Mouse (Mus musculus): ENCODE results near the gene Gm14412. TPM values are rescaled to one million over a fixed set of nuclear protein-coding genes. Genes with fewer than 3 reads are reported as not detected.
A peak's percentile ranks its signal among the peaks of the same experiment; 100 is the strongest.
"Not testable (repeated sequence)": the region's sequence is repeated elsewhere in the genome, so short reads cannot be mapped to it uniquely, and the experiment has no call there.

Gm14412 gene
- 1 to 10 TPM; 2.1 to 4.1 TPM for total RNA-seq (2021)
- long read RNA-seq, experiment 1: 0 reads
- long read RNA-seq, experiment 2: 0 reads

DNA sequence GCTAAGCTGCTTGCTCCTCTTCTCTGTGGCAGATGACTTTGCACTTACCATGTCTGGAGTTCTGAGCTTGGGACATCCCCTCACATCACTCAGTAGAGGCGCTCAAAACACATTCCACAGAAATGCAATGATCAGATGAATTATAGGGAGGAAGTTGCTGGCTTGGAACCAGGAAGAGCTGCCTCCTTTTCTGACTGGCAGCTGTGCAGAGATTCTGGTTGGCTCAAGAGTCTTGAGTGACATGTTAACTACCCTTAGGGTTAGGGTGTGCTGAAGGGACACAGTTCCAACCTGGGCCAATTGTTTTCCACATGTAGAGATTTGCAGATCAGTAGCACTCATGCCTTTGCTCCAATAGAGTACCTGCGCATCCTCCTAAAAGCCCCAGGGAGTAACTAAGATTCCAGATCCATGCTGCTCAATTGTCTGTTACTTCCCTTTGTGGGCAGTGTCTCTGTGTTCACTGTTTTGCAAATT, at the start of gene Gm14412:
Gm14412 (minus strand) TSS at position 51 of the 477 bp plus-strand sequence.
- not testable (repeated sequence) for DNase-seq

DNA sequence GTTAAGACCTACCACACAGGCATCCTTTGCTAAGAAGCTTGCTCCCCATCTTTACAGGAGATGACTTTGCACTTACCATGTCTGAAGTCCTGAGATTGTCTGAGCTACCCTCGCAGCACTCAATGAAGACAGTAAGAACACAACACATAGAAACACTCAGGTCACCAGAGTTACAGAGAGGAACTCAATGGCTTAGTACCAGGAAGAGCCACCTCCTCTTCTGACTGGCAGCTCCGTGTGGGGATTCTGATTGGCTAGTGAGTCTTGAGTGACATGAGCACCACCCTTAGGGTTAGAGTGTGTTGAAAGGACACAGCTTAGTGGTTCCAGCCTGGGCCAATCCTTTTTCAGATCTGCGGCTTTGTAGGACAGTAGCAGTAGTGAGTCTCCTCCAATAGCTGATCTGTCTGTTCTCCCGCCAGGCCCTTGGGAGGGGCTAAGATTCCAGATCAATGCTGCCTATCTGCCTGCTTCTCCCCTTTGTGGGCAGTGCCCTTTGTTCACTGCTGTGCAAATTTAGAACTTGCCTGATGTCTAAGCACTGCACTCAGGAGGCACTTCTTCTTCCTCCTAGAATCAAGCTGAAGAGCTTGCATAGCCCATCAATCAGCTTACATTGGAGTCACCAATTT, 5.7 kb upstream of the Gm14412 start:
- not testable (repeated sequence) for DNase-seq

DNA sequence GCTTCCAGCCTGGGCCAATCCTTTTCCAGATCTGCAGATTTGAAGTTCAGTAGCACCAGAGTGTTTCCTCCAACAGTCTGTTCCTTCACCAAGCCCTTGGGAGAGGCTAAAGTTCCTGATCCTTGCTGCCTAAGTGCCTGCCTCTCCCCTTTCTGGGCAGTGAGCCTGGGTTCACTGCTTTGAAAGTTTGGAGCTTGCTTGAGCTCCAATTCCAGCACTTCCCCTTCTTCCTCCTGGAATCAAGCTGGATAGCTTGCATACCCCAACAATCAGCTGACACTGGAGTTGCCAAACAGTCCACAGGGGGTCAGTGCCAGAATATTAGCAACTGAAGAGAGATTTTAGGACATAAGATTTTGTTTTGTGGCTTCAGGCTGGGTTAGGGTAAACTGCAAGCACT, 2.7 kb downstream of the Gm14412 start:
- peak in 1 of 2 experiments; percentile 8 for DNase-seq

DNA sequence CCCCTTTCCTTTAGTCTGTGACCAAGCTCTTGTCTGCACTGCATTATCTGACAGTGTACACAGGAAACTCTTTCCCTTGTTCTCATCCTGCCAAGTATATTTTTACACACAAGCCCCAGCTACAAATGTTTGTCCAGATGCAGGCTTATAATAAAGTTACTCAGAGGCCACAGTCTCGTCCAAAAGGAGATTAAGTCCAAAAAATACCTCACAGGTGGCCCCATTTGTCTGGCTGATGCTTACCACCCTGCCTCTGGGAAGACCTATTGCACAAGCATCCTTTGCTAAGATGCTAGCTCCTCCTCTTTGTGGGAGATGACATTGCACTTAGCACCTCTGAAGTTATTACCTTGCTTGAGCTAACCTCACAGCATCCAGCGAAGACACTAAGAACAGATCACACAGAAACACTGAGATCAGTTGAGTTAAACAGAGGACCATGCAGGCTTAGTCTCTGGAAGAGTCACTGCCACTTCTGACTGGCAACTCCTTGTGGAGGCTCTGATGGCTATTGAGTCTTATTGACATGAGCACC, 3.3 kb downstream of the Gm14412 start:
- DNase-seq: not testable (repeated sequence)

DNA sequence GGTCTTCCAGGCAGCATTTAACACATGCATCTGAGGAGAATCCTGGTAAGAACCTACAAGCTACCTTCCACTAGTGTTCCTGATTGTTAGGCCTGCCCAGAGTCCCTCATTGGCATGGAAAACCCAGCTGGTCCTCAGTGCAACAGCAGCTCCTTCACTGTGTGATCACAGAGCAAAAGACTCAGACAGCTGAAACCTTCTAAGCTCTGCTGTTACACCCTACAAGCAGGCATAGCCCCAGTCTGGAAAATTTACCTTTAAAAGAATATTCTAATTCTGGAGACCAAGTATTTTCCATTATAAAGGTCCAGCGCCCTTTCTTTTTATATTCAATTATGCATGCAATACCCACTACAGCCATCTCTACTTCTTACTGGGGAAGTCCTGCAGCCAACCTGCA, 5.1 kb downstream of the Gm14412 start:
- no peak for DNase-seq

DNA sequence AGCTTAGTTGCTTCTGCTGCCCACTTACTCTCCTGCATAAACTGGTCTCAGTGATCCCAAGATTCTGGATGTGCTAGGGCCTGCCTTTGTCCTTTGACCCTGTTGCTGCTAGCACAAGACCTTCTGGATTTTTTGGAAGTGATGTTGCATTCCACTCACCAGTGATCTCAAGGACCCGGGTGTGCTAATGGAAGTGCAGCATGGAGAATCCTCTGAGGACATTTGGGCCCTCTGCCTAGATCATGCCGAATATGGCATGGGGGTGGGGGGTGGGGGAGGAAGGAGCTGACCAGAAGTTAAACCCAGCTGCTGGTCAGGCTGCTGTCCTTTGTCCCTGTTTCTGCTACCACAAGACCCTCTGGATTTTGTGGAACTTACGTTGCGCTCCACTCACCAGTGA, 14.5 kb downstream of the Gm14412 start:
- not testable (repeated sequence) for DNase-seq

DNA sequence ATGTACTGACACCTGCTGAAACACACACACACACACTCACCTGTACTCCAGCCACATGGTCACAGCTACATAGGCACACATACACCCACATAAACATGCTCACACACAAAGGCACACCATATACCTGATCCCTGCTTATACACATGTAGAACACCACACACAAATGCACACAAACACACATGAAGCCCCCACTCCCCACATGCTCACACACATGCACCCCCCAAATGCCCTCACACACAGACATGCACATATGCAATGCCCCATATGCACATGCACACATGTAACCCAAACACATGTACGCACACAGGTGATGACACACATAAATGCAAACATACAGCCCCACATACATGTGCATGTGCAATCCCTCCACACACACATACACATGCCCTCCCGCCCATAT, 19.1 kb downstream of the Gm14412 start:
- not testable (repeated sequence) for DNase-seq

DNA sequence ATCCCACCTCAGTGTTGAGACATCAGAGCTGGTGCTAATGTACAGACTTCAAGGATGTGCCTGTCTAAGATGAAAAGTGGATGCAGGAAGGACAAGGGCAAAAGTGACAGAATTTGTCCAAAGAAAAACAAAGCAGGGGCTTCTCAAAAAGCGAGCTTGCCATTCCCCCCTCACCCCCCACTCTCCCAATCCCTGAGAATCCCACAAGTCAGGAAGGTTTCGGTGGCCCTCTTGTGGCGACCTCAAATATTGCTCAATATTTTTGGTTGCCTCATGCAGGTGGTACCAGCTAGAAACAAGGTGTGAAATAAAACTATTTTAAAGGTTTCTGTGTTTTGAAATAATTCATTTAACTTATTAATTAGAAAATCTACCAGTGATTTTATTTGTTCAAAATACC, 40.4 kb downstream of the Gm14412 start:
- not testable (repeated sequence) for DNase-seq

DNA sequence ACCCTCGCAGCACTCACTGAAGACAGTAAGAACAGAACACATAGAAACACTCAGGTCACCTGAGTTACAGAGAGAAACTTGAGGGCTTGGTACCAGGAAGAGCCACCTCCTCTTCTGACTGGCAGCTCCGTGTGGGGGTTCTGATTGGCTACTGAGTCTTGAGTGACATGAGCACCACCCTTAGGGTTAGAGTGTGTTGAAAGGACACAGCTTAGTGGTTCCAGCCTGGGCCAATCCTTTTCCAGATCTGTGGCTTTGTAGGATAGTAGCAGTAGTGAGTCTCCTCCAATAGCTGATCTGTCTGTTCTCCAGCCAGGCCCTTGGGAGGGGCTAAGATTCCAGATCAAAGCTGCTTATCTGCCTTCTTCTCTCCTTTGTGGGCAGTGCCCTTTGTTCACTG, 46.4 kb downstream of the Gm14412 start:
- not testable (repeated sequence) for DNase-seq

DNA sequence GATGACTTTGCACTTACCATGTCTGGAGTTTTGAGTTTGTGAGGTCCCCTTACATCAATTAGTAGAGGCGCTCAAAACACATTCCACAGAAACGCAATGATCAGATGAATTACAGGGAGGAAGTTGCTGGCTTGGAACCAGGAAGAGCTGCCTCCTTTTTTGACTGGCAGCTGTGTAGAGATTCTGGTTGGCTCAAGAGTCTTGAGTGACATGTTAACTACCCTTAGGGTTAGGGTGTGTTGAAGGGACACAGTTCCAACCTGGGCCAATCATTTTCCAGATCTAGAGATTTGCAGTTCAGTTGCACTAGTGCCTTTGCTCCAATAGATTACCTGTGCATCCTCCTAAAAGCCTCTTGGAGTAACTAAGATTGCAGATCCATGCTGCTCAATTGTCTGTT, 51.9 kb downstream of the Gm14412 start:
- not testable (repeated sequence) for DNase-seq

DNA sequence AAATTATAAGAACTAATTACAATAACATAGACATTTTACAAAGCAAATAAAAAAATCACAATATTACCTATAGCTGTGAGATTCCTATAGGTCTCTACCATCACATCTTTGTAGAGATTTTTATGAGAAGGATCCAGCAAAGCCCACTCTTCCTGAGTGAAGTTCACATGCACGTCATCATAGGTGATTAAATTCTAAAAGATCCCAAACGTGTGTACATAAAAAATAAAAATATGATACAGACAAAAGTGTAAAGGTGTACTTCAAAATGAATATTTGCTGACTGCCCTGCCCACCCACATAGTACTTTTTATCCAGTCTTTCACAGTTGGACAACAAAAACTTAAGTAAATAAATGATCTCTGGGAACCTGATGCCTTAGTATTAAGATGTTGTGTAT, 57.2 kb downstream of the Gm14412 start, which contains the start of gene Gm14409:
Gm14409 (minus strand) TSS at position 101 of the 400 bp plus-strand sequence.
- not testable (repeated sequence) for DNase-seq

Other genes with a start within 250 kb of the Gm14412 start
- gene Gm14401, start 250.0 kb downstream of the Gm14412 start, total RNA-seq (2021): 1 to 10 TPM in 1 of 2 experiments, under 1 TPM in 1; 0.26 to 1.2 TPM
- 10 to 100 TPM; 23.2 to 43.3 TPM for gene Gm14410, start 117.9 kb downstream of the Gm14412 start, total RNA-seq (2021)
- 1 to 10 TPM in 1 of 2 experiments, under 1 TPM in 1; 0.33 to 1.3 TPM for gene Gm14409, start 57.3 kb downstream of the Gm14412 start, total RNA-seq (2021)
- 10 to 100 TPM; 18.4 to 30.0 TPM for gene Gm14418, start 74.0 kb upstream of the Gm14412 start, total RNA-seq (2021)
- 10 to 100 TPM; 46.7 to 57.4 TPM for gene Zfp970, start 140.4 kb upstream of the Gm14412 start, total RNA-seq (2021)
- gene Gm14403, start 173.9 kb upstream of the Gm14412 start, total RNA-seq (2021): 10 to 100 TPM; 44.5 to 83.3 TPM